Mouse (Mus musculus): ENCODE measurements around the gene Dnase2a. TPM values are rescaled to one million over a fixed set of nuclear protein-coding genes. Genes with fewer than 3 reads are reported as not detected.

The Dnase2a gene
- total and polyA plus RNA-seq, 3 experiments = 53.7 to 83.4 TPM; not detected in 1

Other genes with a start within 250 kb of the Dnase2a start
Only the 30 nearest of the 33 such genes appear.
- gene Nacc1, start 220.7 kb upstream of the Dnase2a start, total RNA-seq (2012; rRNA removed) = 42.5 and 45.3 TPM in 2 replicates
- gene Nacc1, start 220.7 kb upstream of the Dnase2a start, polyA plus RNA-seq (2012; ENCODE audit: insufficient read depth in 1 of 2, insufficient read length in 2 of 2, low read depth in 1 of 2, low replicate concordance in 2 of 2, missing spikeins in 1 of 2) = 100 to 1,000 TPM in 1 of 2 experiments, not detected in 1; 106 TPM
- 75.5 and 88.7 TPM in 2 replicates for gene Lyl1, start 207.1 kb upstream of the Dnase2a start, total RNA-seq (2012; rRNA removed)
- gene Lyl1, start 207.1 kb upstream of the Dnase2a start, polyA plus RNA-seq (2012; ENCODE audit: insufficient read depth in 1 of 2, insufficient read length in 2 of 2, low read depth in 1 of 2, low replicate concordance in 2 of 2, missing spikeins in 1 of 2) = 100 to 1,000 TPM; 136 to 149 TPM
- gene G430095P16Rik, start 185.6 kb upstream of the Dnase2a start, total RNA-seq (2012; rRNA removed) = 5.6 and 7.9 TPM in 2 replicates
- gene G430095P16Rik, start 185.6 kb upstream of the Dnase2a start, polyA plus RNA-seq (2012; ENCODE audit: insufficient read depth in 1 of 2, insufficient read length in 2 of 2, low read depth in 1 of 2, low replicate concordance in 2 of 2, missing spikeins in 1 of 2) = 10 to 100 TPM in 1 of 2 experiments, not detected in 1; 17.1 TPM
- gene Nfix, start 108.2 kb upstream of the Dnase2a start, total RNA-seq (2012; rRNA removed) = 11.3 and 14.4 TPM in 2 replicates
- 10 to 100 TPM in 1 of 2 experiments, not detected in 1; 29.1 TPM for gene Nfix, start 108.2 kb upstream of the Dnase2a start, polyA plus RNA-seq (2012; ENCODE audit: insufficient read depth in 1 of 2, insufficient read length in 2 of 2, low read depth in 1 of 2, low replicate concordance in 2 of 2, missing spikeins in 1 of 2)
- 1.4 and 1.7 TPM in 2 replicates for gene Dand5, start 85.7 kb upstream of the Dnase2a start, total RNA-seq (2012; rRNA removed)
- gene Dand5, start 85.7 kb upstream of the Dnase2a start, polyA plus RNA-seq (2012; ENCODE audit: insufficient read depth in 1 of 2, insufficient read length in 2 of 2, low read depth in 1 of 2, low replicate concordance in 2 of 2, missing spikeins in 1 of 2) = 1 to 10 TPM in 1 of 2 experiments, not detected in 1; 2.2 TPM
- gene Gadd45gip1, start 77.0 kb upstream of the Dnase2a start, total RNA-seq (2012; rRNA removed) = 47.5 and 51.8 TPM in 2 replicates
- 10 to 100 TPM in 1 of 2 experiments, not detected in 1; 62.9 TPM for gene Gadd45gip1, start 77.0 kb upstream of the Dnase2a start, polyA plus RNA-seq (2012; ENCODE audit: insufficient read depth in 1 of 2, insufficient read length in 2 of 2, low read depth in 1 of 2, low replicate concordance in 2 of 2, missing spikeins in 1 of 2)
- 62.6 and 66.7 TPM in 2 replicates for gene Rad23a, start 67.9 kb upstream of the Dnase2a start, total RNA-seq (2012; rRNA removed)
- gene Rad23a, start 67.9 kb upstream of the Dnase2a start, polyA plus RNA-seq (2012; ENCODE audit: insufficient read depth in 1 of 2, insufficient read length in 2 of 2, low read depth in 1 of 2, low replicate concordance in 2 of 2, missing spikeins in 1 of 2) = 100 to 1,000 TPM in 1 of 2 experiments, not detected in 1; 155 TPM
- 550 and 567 TPM in 2 replicates for gene Calr, start 61.6 kb upstream of the Dnase2a start, total RNA-seq (2012; rRNA removed)
- 1,000 to 10,000 TPM in 1 of 2 experiments, not detected in 1; 1,110 TPM for gene Calr, start 61.6 kb upstream of the Dnase2a start, polyA plus RNA-seq (2012; ENCODE audit: insufficient read depth in 1 of 2, insufficient read length in 2 of 2, low read depth in 1 of 2, low replicate concordance in 2 of 2, missing spikeins in 1 of 2)
- 205 and 245 TPM in 2 replicates for gene Farsa, start 51.6 kb upstream of the Dnase2a start, total RNA-seq (2012; rRNA removed)
- 100 to 1,000 TPM; 152 to 295 TPM for gene Farsa, start 51.6 kb upstream of the Dnase2a start, polyA plus RNA-seq (2012; ENCODE audit: insufficient read depth in 1 of 2, insufficient read length in 2 of 2, low read depth in 1 of 2, low replicate concordance in 2 of 2, missing spikeins in 1 of 2)
- 60.6 and 75.5 TPM in 2 replicates for gene Syce2, start 36.4 kb upstream of the Dnase2a start, total RNA-seq (2012; rRNA removed)
- 100 to 1,000 TPM in 1 of 2 experiments, not detected in 1; 115 TPM for gene Syce2, start 36.4 kb upstream of the Dnase2a start, polyA plus RNA-seq (2012; ENCODE audit: insufficient read depth in 1 of 2, insufficient read length in 2 of 2, low read depth in 1 of 2, low replicate concordance in 2 of 2, missing spikeins in 1 of 2)
- 9.7 and 10.7 TPM in 2 replicates for gene Gcdh, start 14.6 kb upstream of the Dnase2a start, total RNA-seq (2012; rRNA removed)
- 10 to 100 TPM in 1 of 2 experiments, not detected in 1; 17.3 TPM for gene Gcdh, start 14.6 kb upstream of the Dnase2a start, polyA plus RNA-seq (2012; ENCODE audit: insufficient read depth in 1 of 2, insufficient read length in 2 of 2, low read depth in 1 of 2, low replicate concordance in 2 of 2, missing spikeins in 1 of 2)
- gene Klf1, start 6.6 kb upstream of the Dnase2a start, total RNA-seq (2012; rRNA removed) = 178 and 234 TPM in 2 replicates
- gene Klf1, start 6.6 kb upstream of the Dnase2a start, polyA plus RNA-seq (2012; ENCODE audit: insufficient read depth in 1 of 2, insufficient read length in 2 of 2, low read depth in 1 of 2, low replicate concordance in 2 of 2, missing spikeins in 1 of 2) = 100 to 1,000 TPM in 1 of 2 experiments, not detected in 1; 262 TPM
- 0.49 and 0.77 TPM in 2 replicates for gene Mast1, start 28.8 kb downstream of the Dnase2a start, total RNA-seq (2012; rRNA removed)
- gene Mast1, start 28.8 kb downstream of the Dnase2a start, polyA plus RNA-seq (2012; ENCODE audit: insufficient read depth in 1 of 2, insufficient read length in 2 of 2, low read depth in 1 of 2, low replicate concordance in 2 of 2, missing spikeins in 1 of 2) = 1 to 10 TPM in 1 of 2 experiments, not detected in 1; 4.5 TPM
- gene Rtbdn, start 38.4 kb downstream of the Dnase2a start, total RNA-seq (2012; rRNA removed) = 0.08 TPM in 1 of 2 replicates, not detected in the other
- under 1 TPM in 1 of 2 experiments, not detected in 1; 0.11 TPM for gene Rtbdn, start 38.4 kb downstream of the Dnase2a start, polyA plus RNA-seq (2012; ENCODE audit: insufficient read depth in 1 of 2, insufficient read length in 2 of 2, low read depth in 1 of 2, low replicate concordance in 2 of 2, missing spikeins in 1 of 2)
- gene Gm49661, start 60.9 kb downstream of the Dnase2a start, total RNA-seq (2012; rRNA removed) = 3.9 and 4.7 TPM in 2 replicates
- gene Gm49661, start 60.9 kb downstream of the Dnase2a start, polyA plus RNA-seq (2012; ENCODE audit: insufficient read depth in 1 of 2, insufficient read length in 2 of 2, low read depth in 1 of 2, low replicate concordance in 2 of 2, missing spikeins in 1 of 2) = not detected
- 502 and 643 TPM in 2 replicates for gene Prdx2, start 61.0 kb downstream of the Dnase2a start, total RNA-seq (2012; rRNA removed)
- gene Prdx2, start 61.0 kb downstream of the Dnase2a start, polyA plus RNA-seq (2012; ENCODE audit: insufficient read depth in 1 of 2, insufficient read length in 2 of 2, low read depth in 1 of 2, low replicate concordance in 2 of 2, missing spikeins in 1 of 2) = 100 to 1,000 TPM; 679 to 773 TPM
- gene Rnaseh2a, start 61.2 kb downstream of the Dnase2a start, total RNA-seq (2012; rRNA removed) = 105 TPM in 2 replicates
- gene Rnaseh2a, start 61.2 kb downstream of the Dnase2a start, polyA plus RNA-seq (2012; ENCODE audit: insufficient read depth in 1 of 2, insufficient read length in 2 of 2, low read depth in 1 of 2, low replicate concordance in 2 of 2, missing spikeins in 1 of 2) = 100 to 1,000 TPM in 1 of 2 experiments, not detected in 1; 109 TPM
- 49.6 and 72.7 TPM in 2 replicates for gene Junb, start 70.2 kb downstream of the Dnase2a start, total RNA-seq (2012; rRNA removed)
- 10 to 100 TPM in 1 of 2 experiments, not detected in 1; 41.6 TPM for gene Junb, start 70.2 kb downstream of the Dnase2a start, polyA plus RNA-seq (2012; ENCODE audit: insufficient read depth in 1 of 2, insufficient read length in 2 of 2, low read depth in 1 of 2, low replicate concordance in 2 of 2, missing spikeins in 1 of 2)
- gene Hook2, start 82.0 kb downstream of the Dnase2a start, total RNA-seq (2012; rRNA removed) = 10.5 and 11.5 TPM in 2 replicates
- gene Hook2, start 82.0 kb downstream of the Dnase2a start, polyA plus RNA-seq (2012; ENCODE audit: insufficient read depth in 1 of 2, insufficient read length in 2 of 2, low read depth in 1 of 2, low replicate concordance in 2 of 2, missing spikeins in 1 of 2) = 10 to 100 TPM in 1 of 2 experiments, not detected in 1; 17.5 TPM
- gene Best2, start 106.0 kb downstream of the Dnase2a start, total RNA-seq (2012; rRNA removed) = 0.04 TPM in 1 of 2 replicates, not detected in the other
- gene Best2, start 106.0 kb downstream of the Dnase2a start, polyA plus RNA-seq (2012; ENCODE audit: insufficient read depth in 1 of 2, insufficient read length in 2 of 2, low read depth in 1 of 2, low replicate concordance in 2 of 2, missing spikeins in 1 of 2) = under 1 TPM in 1 of 2 experiments, not detected in 1; 0.13 TPM
- 115 and 132 TPM in 2 replicates for gene Asna1, start 116.7 kb downstream of the Dnase2a start, total RNA-seq (2012; rRNA removed)
- gene Asna1, start 116.7 kb downstream of the Dnase2a start, polyA plus RNA-seq (2012; ENCODE audit: insufficient read depth in 1 of 2, insufficient read length in 2 of 2, low read depth in 1 of 2, low replicate concordance in 2 of 2, missing spikeins in 1 of 2) = 100 to 1,000 TPM in 1 of 2 experiments, not detected in 1; 192 TPM
- gene Trir, start 118.3 kb downstream of the Dnase2a start, total RNA-seq (2012; rRNA removed) = 224 and 264 TPM in 2 replicates
- gene Trir, start 118.3 kb downstream of the Dnase2a start, polyA plus RNA-seq (2012; ENCODE audit: insufficient read depth in 1 of 2, insufficient read length in 2 of 2, low read depth in 1 of 2, low replicate concordance in 2 of 2, missing spikeins in 1 of 2) = 100 to 1,000 TPM; 283 to 442 TPM
- 55.6 and 62.3 TPM in 2 replicates for gene Tnpo2, start 128.4 kb downstream of the Dnase2a start, total RNA-seq (2012; rRNA removed)
- 10 to 100 TPM; 29.2 to 86.8 TPM for gene Tnpo2, start 128.4 kb downstream of the Dnase2a start, polyA plus RNA-seq (2012; ENCODE audit: insufficient read depth in 1 of 2, insufficient read length in 2 of 2, low read depth in 1 of 2, low replicate concordance in 2 of 2, missing spikeins in 1 of 2)
- 6.5 and 10.6 TPM in 2 replicates for gene Fbxw9, start 151.5 kb downstream of the Dnase2a start, total RNA-seq (2012; rRNA removed)
- 10 to 100 TPM in 1 of 2 experiments, not detected in 1; 13.9 TPM for gene Fbxw9, start 151.5 kb downstream of the Dnase2a start, polyA plus RNA-seq (2012; ENCODE audit: insufficient read depth in 1 of 2, insufficient read length in 2 of 2, low read depth in 1 of 2, low replicate concordance in 2 of 2, missing spikeins in 1 of 2)
- gene Gm5741, start 159.4 kb downstream of the Dnase2a start, total RNA-seq (2012; rRNA removed) = not detected in 2 replicates
- 1 to 10 TPM in 1 of 2 experiments, not detected in 1; 1.0 TPM for gene Gm5741, start 159.4 kb downstream of the Dnase2a start, polyA plus RNA-seq (2012; ENCODE audit: insufficient read depth in 1 of 2, insufficient read length in 2 of 2, low read depth in 1 of 2, low replicate concordance in 2 of 2, missing spikeins in 1 of 2)
- 42.5 and 44.6 TPM in 2 replicates for gene Dhps, start 163.2 kb downstream of the Dnase2a start, total RNA-seq (2012; rRNA removed)
- gene Dhps, start 163.2 kb downstream of the Dnase2a start, polyA plus RNA-seq (2012; ENCODE audit: insufficient read depth in 1 of 2, insufficient read length in 2 of 2, low read depth in 1 of 2, low replicate concordance in 2 of 2, missing spikeins in 1 of 2) = 10 to 100 TPM in 1 of 2 experiments, not detected in 1; 68.3 TPM
- 25.5 and 26.2 TPM in 2 replicates for gene Wdr83os, start 172.2 kb downstream of the Dnase2a start, total RNA-seq (2012; rRNA removed)
- gene Wdr83os, start 172.2 kb downstream of the Dnase2a start, polyA plus RNA-seq (2012; ENCODE audit: insufficient read depth in 1 of 2, insufficient read length in 2 of 2, low read depth in 1 of 2, low replicate concordance in 2 of 2, missing spikeins in 1 of 2) = 100 to 1,000 TPM in 1 of 2 experiments, not detected in 1; 143 TPM
- gene Wdr83, start 172.7 kb downstream of the Dnase2a start, total RNA-seq (2012; rRNA removed) = 27.0 and 29.5 TPM in 2 replicates
- 10 to 100 TPM in 1 of 2 experiments, not detected in 1; 58.4 TPM for gene Wdr83, start 172.7 kb downstream of the Dnase2a start, polyA plus RNA-seq (2012; ENCODE audit: insufficient read depth in 1 of 2, insufficient read length in 2 of 2, low read depth in 1 of 2, low replicate concordance in 2 of 2, missing spikeins in 1 of 2)
- 10.8 and 11.5 TPM in 2 replicates for gene Man2b1, start 174.7 kb downstream of the Dnase2a start, total RNA-seq (2012; rRNA removed)
- gene Man2b1, start 174.7 kb downstream of the Dnase2a start, polyA plus RNA-seq (2012; ENCODE audit: insufficient read depth in 1 of 2, insufficient read length in 2 of 2, low read depth in 1 of 2, low replicate concordance in 2 of 2, missing spikeins in 1 of 2) = 10 to 100 TPM in 1 of 2 experiments, not detected in 1; 24.7 TPM
- gene Zfp791, start 214.5 kb downstream of the Dnase2a start, total RNA-seq (2012; rRNA removed) = not detected in 2 replicates
- gene Zfp791, start 214.5 kb downstream of the Dnase2a start, polyA plus RNA-seq (2012; ENCODE audit: insufficient read depth in 1 of 2, insufficient read length in 2 of 2, low read depth in 1 of 2, low replicate concordance in 2 of 2, missing spikeins in 1 of 2) = under 1 TPM in 1 of 2 experiments, not detected in 1; 0.03 TPM